Mouse (Mus musculus) C2C12 (cell line): ENCODE data around the gene Prdm5.

ENCODE experiments used
- CTCF ChIP-seq: IDR thresholded peaks from one replicate; pipeline ENCODE4 v1.5.1; 2011; ENCODE audit not compliant: control insufficient read depth, insufficient read depth, insufficient read length
- MAX ChIP-seq: IDR thresholded peaks from one replicate; pipeline ENCODE4 v1.6.1; 2011; ENCODE audit warnings: mild to moderate bottlenecking, control low read depth
- MYOG ChIP-seq: IDR thresholded peaks from one replicate; pipeline ENCODE4 v1.6.1; 2011; ENCODE audit not compliant: control insufficient read depth, insufficient read length; ENCODE audit errors: extremely low read depth

DNA sequence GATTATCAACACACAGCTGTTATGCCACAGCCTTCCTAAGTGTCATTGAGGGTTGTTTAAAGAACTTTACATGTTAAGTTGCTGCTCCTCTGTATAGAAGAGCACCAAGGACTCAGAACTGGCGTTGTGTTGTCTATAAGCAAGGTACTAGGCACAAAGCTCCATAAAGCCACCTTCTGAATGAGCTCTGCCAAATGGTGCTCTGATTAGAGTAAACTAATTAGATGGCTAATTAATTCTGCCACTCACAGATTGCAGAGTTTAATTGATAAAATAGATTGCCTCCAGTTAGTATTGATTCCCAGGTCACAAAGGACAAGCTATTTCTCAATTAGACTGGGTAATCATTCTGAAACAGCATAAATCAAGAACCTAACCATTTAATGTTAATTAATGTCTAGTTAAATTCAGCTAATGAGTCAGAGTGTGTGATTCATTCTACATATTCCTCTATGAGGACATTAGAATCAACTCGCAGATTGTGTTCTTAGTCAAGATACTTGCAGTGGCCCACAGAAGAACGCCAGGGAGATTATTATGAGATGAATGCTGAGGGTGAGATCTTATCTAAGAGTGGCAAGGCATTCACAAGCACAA is 147.0 kb downstream of the Prdm5 start:
- TF ChIP-seq CTCF (no peak), MYOG (no peak), MAX (no peak)
